Comparison of ENCODE assay signal across 9 mouse cellular contexts in genomic region chr10:61331046-61331445, GRCm38 (mm10). TPM values are rescaled to one million over a fixed set of nuclear protein-coding genes. Genes with fewer than 3 reads are reported as not detected.
DNase-seq lines count a peak whose midpoint lies in the region; ATAC-seq lines count a peak whose summit lies in the region.
"Had no signal": no experiment of that assay in that cellular context is flagged by ENCODE, and none has a peak within 500 bp of the region (broad histone marks: within the 10 kb centered on the region; RNA-seq: fewer than 3 reads in every experiment).

No protein-coding gene starts in this region.

- no peak overlapping the region for H3K4me3 ChIP-seq in forebrain, embryonic 13.5 days
- no peak overlapping the region for H3K4me3 ChIP-seq in forebrain, embryonic 10.5 days
- no peak overlapping the region for H3K4me3 ChIP-seq in heart, embryonic 16.5 days (ENCODE audit: low read length)

- DNase-seq in forebrain, embryonic 10.5 days (ENCODE audit: extremely low spot score, low spot score) = no peak
- peak; percentile 70 for DNase-seq in cerebellum, adult 8-10 months
- DNase-seq in left cerebral cortex, postnatal 14 days (ENCODE audit: low spot score in 2 of 2) = peak; percentile 72 to 87
- no peak for DNase-seq in spleen, adult 18-20 months
- DNase-seq in thymus, postnatal 25 days = no peak
- no peak for DNase-seq in urinary bladder, postnatal 4 days (ENCODE audit: low spot score in 2 of 2)

- no peaks in the 10 kb centered on the region for H3K9me3 ChIP-seq in forebrain, embryonic 13.5 days (replicated peaks)
- no peaks in the 10 kb centered on the region for H3K9me3 ChIP-seq in forebrain, embryonic 10.5 days
- no peaks in the 10 kb centered on the region for H3K9me3 ChIP-seq in heart, embryonic 16.5 days (replicated peaks; ENCODE audit: control insufficient read depth, low read length)

- H3K4me2 ChIP-seq in forebrain, embryonic 13.5 days = no peak overlapping the region
- H3K4me2 ChIP-seq in heart, embryonic 16.5 days (ENCODE audit: low read depth, low read length) = no peak overlapping the region

- H3K27ac ChIP-seq in forebrain, embryonic 13.5 days = no peak overlapping the region; the same call in 1 of the 2 replicates
- no peak overlapping the region for H3K27ac ChIP-seq in forebrain, embryonic 10.5 days
- no peak overlapping the region for H3K27ac ChIP-seq in heart, embryonic 16.5 days (ENCODE audit: low read length)
- H3K27ac ChIP-seq: kidney, postnatal 0 days had no signal

- peak; percentile 85 for ATAC-seq in forebrain, embryonic 13.5 days
- ATAC-seq in heart, embryonic 16.5 days (replicated peaks; ENCODE audit: extremely low read depth, insufficient read depth, low FRiP score) = 0 out of 2 replicates have a peak, but pooled peaks have one; percentile 10

- H3K4me1 ChIP-seq in forebrain, embryonic 13.5 days = peaks cover 3% of the 10 kb centered on the region
- H3K4me1 ChIP-seq in forebrain, embryonic 10.5 days = peaks cover 33% of the 10 kb centered on the region
- peaks cover 14% of the 10 kb centered on the region for H3K4me1 ChIP-seq in heart, embryonic 16.5 days (ENCODE audit: control insufficient read depth, insufficient read depth, low read length)

- H3K36me3 ChIP-seq in forebrain, embryonic 13.5 days (ENCODE audit: poor library complexity, severe bottlenecking) = no peaks in the 10 kb centered on the region
- peaks cover 12% of the 10 kb centered on the region for H3K36me3 ChIP-seq in forebrain, embryonic 10.5 days (replicated peaks)
- H3K36me3 ChIP-seq in heart, embryonic 16.5 days (ENCODE audit: control insufficient read depth, insufficient read depth) = peaks cover 8% of the 10 kb centered on the region; the same call in 1 of the 2 replicates

- intact Hi-C loops in left cerebral cortex, postnatal 14 days (cut with DNase I) = no loop called here

- WGBS in forebrain, embryonic 13.5 days = 70% methylated on average over 5 of the region's 5 CpGs
- WGBS in forebrain, embryonic 10.5 days = 88% methylated on average over 5 of the region's 5 CpGs
- 66% methylated on average over 5 of the region's 5 CpGs for WGBS in heart, embryonic 16.5 days

- no peaks in the 10 kb centered on the region for H3K27me3 ChIP-seq in forebrain, embryonic 13.5 days
- H3K27me3 ChIP-seq in forebrain, embryonic 10.5 days (ENCODE audit: poor library complexity, severe bottlenecking) = no peaks in the 10 kb centered on the region
- H3K27me3 ChIP-seq in heart, embryonic 16.5 days (ENCODE audit: control insufficient read depth, insufficient read depth, low read length) = no peaks in the 10 kb centered on the region

- H3K9ac ChIP-seq in forebrain, embryonic 13.5 days = no peak overlapping the region
- H3K9ac ChIP-seq in heart, embryonic 16.5 days (ENCODE audit: low read length) = no peak overlapping the region

RNA-seq across cellular contexts. Expression of gene Prf1, which starts 33.4 kb away (rescaled TPM):
- not detected in 2 replicates for polyA plus RNA-seq in forebrain, embryonic 13.5 days (2015; fragmentation: Nextera tagmentation; extraction: Ambion mirVana)
- not detected in 2 replicates for polyA plus RNA-seq in forebrain, embryonic 10.5 days (2016; fragmentation: Nextera tagmentation; extraction: Ambion mirVana)
- 0.13 TPM in 1 of 2 replicates, not detected in the other for polyA plus RNA-seq in heart, embryonic 16.5 days (2015; fragmentation: Nextera tagmentation; extraction: Ambion mirVana)
- total RNA-seq in left cerebral cortex, postnatal 14 days (2021) = not detected

RNA-seq across cellular contexts. Expression of gene Pald1, which starts 52.3 kb away (rescaled TPM):
- 13.2 and 16.3 TPM in 2 replicates for polyA plus RNA-seq in forebrain, embryonic 13.5 days (2015; fragmentation: Nextera tagmentation; extraction: Ambion mirVana)
- polyA plus RNA-seq in forebrain, embryonic 10.5 days (2016; fragmentation: Nextera tagmentation; extraction: Ambion mirVana) = 36.0 and 36.2 TPM in 2 replicates
- polyA plus RNA-seq in heart, embryonic 16.5 days (2015; fragmentation: Nextera tagmentation; extraction: Ambion mirVana) = 21.0 and 28.4 TPM in 2 replicates
- 10 to 100 TPM; 15.0 to 15.1 TPM for total RNA-seq in left cerebral cortex, postnatal 14 days (2021)

RNA-seq across cellular contexts. Expression of gene Adamts14, which starts 57.8 kb away (rescaled TPM):
- 0.13 TPM in 2 replicates for polyA plus RNA-seq in forebrain, embryonic 13.5 days (2015; fragmentation: Nextera tagmentation; extraction: Ambion mirVana)
- 0.27 and 0.30 TPM in 2 replicates for polyA plus RNA-seq in forebrain, embryonic 10.5 days (2016; fragmentation: Nextera tagmentation; extraction: Ambion mirVana)
- 1.8 TPM in 2 replicates for polyA plus RNA-seq in heart, embryonic 16.5 days (2015; fragmentation: Nextera tagmentation; extraction: Ambion mirVana)
- total RNA-seq in left cerebral cortex, postnatal 14 days (2021) = under 1 TPM; 0.66 to 0.70 TPM

Comparison
In these comparisons a context has a peak if more than half of its experiments do, and no peak if none do; other contexts are left out.
1. DNase-seq: peak in cerebellum, adult 8-10 months (single experiment) and left cerebral cortex, postnatal 14 days (2 of 2); none in forebrain, embryonic 10.5 days (single experiment), spleen, adult 18-20 months (0 of 2), thymus, postnatal 25 days (single experiment) and urinary bladder, postnatal 4 days (0 of 2).